Mouse (Mus musculus): ENCODE measurements around the gene Ugt2b1. TPM values are rescaled to one million over a fixed set of nuclear protein-coding genes. Genes with fewer than 3 reads are reported as not detected.
"Not testable (repeated sequence)": the region's sequence is repeated elsewhere in the genome, so short reads cannot be mapped to it uniquely, and the experiment has no call there.

The Ugt2b1 gene
- not detected in 2 replicates for polyA plus RNA-seq (2016; fragmentation: Nextera tagmentation; extraction: Ambion mirVana)

DNA sequence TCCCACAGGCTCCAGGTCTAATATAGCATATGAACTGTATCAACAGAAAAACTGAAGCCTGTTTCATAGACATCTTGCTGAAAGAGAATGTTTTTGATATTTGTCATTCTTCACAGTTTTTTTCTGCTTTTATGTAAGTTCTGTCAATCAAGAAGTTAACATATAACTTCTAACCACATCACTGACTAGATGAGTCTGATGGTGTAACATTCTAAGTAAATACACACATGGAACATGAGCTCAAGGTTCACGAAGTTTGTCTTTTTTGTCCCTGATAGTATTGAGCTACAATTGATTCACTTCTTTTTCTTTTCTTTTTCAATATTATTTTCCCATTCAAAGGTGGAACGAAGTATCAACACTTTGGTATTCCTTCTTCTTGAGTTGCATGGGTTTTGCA, at the start of gene Ugt2b1:
TSS of gene Ugt2b1 (minus strand) at position 105 of the 400 bp plus-strand sequence.
- no peak for DNase-seq (ENCODE audit: low spot score)
- WGBS = 72% methylated on average over 2 of the region's 2 CpGs
- H3K4me1 ChIP-seq = no peaks in the 10 kb centered on the region
- no peaks in the 10 kb centered on the region for H3K27me3 ChIP-seq (ENCODE audit: insufficient read depth, poor library complexity, severe bottlenecking)
- H3K4me3 ChIP-seq = no peak within 1 kb of the TSS
- no peaks in the 10 kb centered on the region for H3K9me3 ChIP-seq
- H3K36me3 ChIP-seq = no peaks in the 10 kb centered on the region
- no peak within 1 kb of the TSS for H3K27ac ChIP-seq

- not testable (repeated sequence) for DNase-seq (ENCODE audit: low spot score); H3K27ac ChIP-seq; H3K9me3 ChIP-seq; H3K27me3 ChIP-seq (ENCODE audit: insufficient read depth, poor library complexity, severe bottlenecking); H3K4me1 ChIP-seq; H3K36me3 ChIP-seq; H3K4me3 ChIP-seq
- WGBS = 87% methylated on average over 5 of the region's 5 CpGs
Observed at GRCm38 (mm10) chr5:86967271-86967670, 40.9 kb upstream of the Ugt2b1 start.

- H3K27ac ChIP-seq; H3K4me3 ChIP-seq; DNase-seq (ENCODE audit: low spot score); H3K36me3 ChIP-seq; H3K4me1 ChIP-seq; H3K27me3 ChIP-seq (ENCODE audit: insufficient read depth, poor library complexity, severe bottlenecking); H3K9me3 ChIP-seq: not testable (repeated sequence)
- 69% methylated on average over 1 of the region's 1 CpGs for WGBS
Observed at GRCm38 (mm10) chr5:86962849-86963248, 36.5 kb upstream of the Ugt2b1 start.

- H3K27me3 ChIP-seq (ENCODE audit: insufficient read depth, poor library complexity, severe bottlenecking) = no peaks in the 10 kb centered on the region
- DNase-seq (ENCODE audit: low spot score) = no peak
- no peaks in the 10 kb centered on the region for H3K4me1 ChIP-seq
- 73% methylated on average over 3 of the region's 3 CpGs for WGBS
- H3K36me3 ChIP-seq = no peaks in the 10 kb centered on the region
- H3K27ac ChIP-seq = no peak overlapping the region
- no peak overlapping the region for H3K4me3 ChIP-seq
- H3K9me3 ChIP-seq = no peaks in the 10 kb centered on the region
Observed at GRCm38 (mm10) chr5:86961587-86962358, 35.4 kb upstream of the Ugt2b1 start.

DNA sequence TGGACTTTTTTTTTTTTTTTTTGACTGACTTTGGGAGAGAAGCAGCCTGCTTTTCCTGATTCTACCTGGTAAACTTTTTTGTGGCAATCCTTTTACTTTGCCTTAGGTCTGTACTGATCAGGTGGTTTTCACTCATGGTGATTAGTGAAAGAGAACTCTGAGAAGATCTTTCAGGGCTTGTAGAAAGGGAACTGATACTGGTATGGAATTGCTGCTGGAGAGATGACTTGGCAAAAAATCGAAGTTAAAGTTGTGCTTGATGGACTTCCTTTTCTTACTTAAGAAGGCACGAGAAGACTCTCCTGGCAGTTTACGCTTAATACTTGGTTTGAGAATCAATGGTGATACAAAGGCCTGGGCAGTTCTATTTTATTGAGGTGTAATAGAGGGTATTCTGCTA, 34.2 kb upstream of the Ugt2b1 start:
- Histone ChIP-seq H3K4me3 (no peak overlapping the region), H3K27me3 (ENCODE audit: insufficient read depth, poor library complexity, severe bottlenecking) (no peaks in the 10 kb centered on the region), H3K9me3 (no peaks in the 10 kb centered on the region), H3K4me1 (no peaks in the 10 kb centered on the region), H3K27ac (no peak overlapping the region), H3K36me3 (no peaks in the 10 kb centered on the region)
- 80% methylated on average over 3 of the region's 3 CpGs for WGBS
- DNase-seq (ENCODE audit: low spot score) = no peak

GRCm38 (mm10) chr5:86942111-86942510, 15.8 kb upstream of the Ugt2b1 start:
- H3K36me3 ChIP-seq = no peaks in the 10 kb centered on the region
- no peak for DNase-seq (ENCODE audit: low spot score)
- no peaks in the 10 kb centered on the region for H3K9me3 ChIP-seq
- no peaks in the 10 kb centered on the region for H3K27me3 ChIP-seq (ENCODE audit: insufficient read depth, poor library complexity, severe bottlenecking)
- no peak overlapping the region for H3K27ac ChIP-seq
- WGBS = 87% methylated on average over 2 of the region's 2 CpGs
- H3K4me3 ChIP-seq = no peak overlapping the region
- H3K4me1 ChIP-seq = no peaks in the 10 kb centered on the region

DNA sequence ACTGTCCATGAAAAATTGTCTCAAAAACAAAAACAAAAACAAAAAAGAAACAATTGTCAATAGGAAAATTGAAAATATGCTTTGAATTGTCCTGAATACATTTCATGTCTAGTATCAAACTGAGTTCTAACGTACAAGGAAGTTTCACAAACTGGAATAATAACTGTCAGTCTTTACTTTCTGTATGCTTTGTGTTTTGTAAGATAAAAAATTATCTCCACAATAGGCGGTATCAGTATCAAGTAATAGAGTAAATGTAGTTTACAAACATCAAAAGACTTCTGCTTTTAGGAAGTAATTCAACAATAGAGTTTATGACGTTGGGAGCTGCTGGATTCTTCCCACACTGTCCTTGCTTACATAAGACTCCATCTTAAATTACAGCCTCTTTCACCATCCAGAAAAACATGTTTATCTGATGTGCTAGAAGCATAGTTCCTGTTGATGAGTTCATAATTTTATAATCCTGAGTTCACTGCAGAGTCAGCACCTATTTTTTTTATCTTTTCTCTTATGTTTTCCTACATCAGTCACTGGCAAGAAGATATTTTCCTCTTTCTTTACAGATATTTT, 5.6 kb downstream of the Ugt2b1 start:
- no peaks in the 10 kb centered on the region for H3K9me3 ChIP-seq
- no peaks in the 10 kb centered on the region for H3K27me3 ChIP-seq (ENCODE audit: insufficient read depth, poor library complexity, severe bottlenecking)
- WGBS = 67% methylated on average over 3 of the region's 3 CpGs
- H3K4me3 ChIP-seq = no peak overlapping the region
- H3K27ac ChIP-seq = no peak overlapping the region
- H3K36me3 ChIP-seq = no peaks in the 10 kb centered on the region
- H3K4me1 ChIP-seq = no peaks in the 10 kb centered on the region
- no peak for DNase-seq (ENCODE audit: low spot score)

GRCm38 (mm10) chr5:86911357-86912099, 14.8 kb downstream of the Ugt2b1 start:
- Histone ChIP-seq H3K36me3 (no peaks in the 10 kb centered on the region), H3K9me3 (no peaks in the 10 kb centered on the region), H3K4me1 (no peaks in the 10 kb centered on the region), H3K27me3 (ENCODE audit: insufficient read depth, poor library complexity, severe bottlenecking) (no peaks in the 10 kb centered on the region), H3K27ac (no peak overlapping the region), H3K4me3 (no peak overlapping the region)
- no peak for DNase-seq (ENCODE audit: low spot score)
- WGBS = 82% methylated on average over 3 of the region's 3 CpGs

DNA sequence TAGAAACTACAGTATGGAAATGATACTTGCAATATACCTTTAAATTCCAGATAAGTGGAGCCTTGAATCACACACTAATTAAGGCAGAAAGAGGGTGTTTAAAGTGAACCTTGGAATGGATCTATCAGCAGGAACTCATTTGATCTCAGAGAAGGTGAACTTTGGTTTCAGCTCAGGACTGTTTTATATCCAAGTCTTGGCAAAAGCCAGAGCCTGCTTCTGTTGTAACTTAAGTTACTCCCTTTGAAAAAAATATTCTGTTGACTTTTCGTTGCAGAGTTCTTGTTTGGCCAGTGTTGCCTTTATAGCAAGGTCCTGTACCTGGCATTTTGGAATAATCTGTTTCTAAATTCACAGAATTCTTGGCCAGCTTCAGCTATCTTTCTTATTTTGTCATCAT, 15.6 kb downstream of the Ugt2b1 start:
- Histone ChIP-seq H3K27me3 (ENCODE audit: insufficient read depth, poor library complexity, severe bottlenecking) (no peaks in the 10 kb centered on the region), H3K4me1 (no peaks in the 10 kb centered on the region), H3K4me3 (no peak overlapping the region), H3K27ac (no peak overlapping the region), H3K9me3 (no peaks in the 10 kb centered on the region), H3K36me3 (no peaks in the 10 kb centered on the region)
- WGBS = 73% methylated on average over 1 of the region's 1 CpGs
- DNase-seq (ENCODE audit: low spot score) = no peak

- Histone ChIP-seq H3K27ac (no peak within 1 kb of the TSS), H3K36me3 (no peaks in the 10 kb centered on the region), H3K4me1 (no peaks in the 10 kb centered on the region), H3K9me3 (no peaks in the 10 kb centered on the region), H3K4me3 (no peak within 1 kb of the TSS), H3K27me3 (ENCODE audit: insufficient read depth, poor library complexity, severe bottlenecking) (no peaks in the 10 kb centered on the region)
- DNase-seq (ENCODE audit: low spot score) = no peak
- 63% methylated on average over 1 of the region's 1 CpGs for WGBS
Observed at GRCm38 (mm10) chr5:86906758-86907157, 19.6 kb downstream of the Ugt2b1 start, which contains the start of gene Ugt2b34. TSS of gene Ugt2b34 (minus strand) at chr5:86906937.

- Histone ChIP-seq H3K4me1 (no peaks in the 10 kb centered on the region), H3K36me3 (no peaks in the 10 kb centered on the region), H3K4me3 (no peak overlapping the region), H3K27me3 (ENCODE audit: insufficient read depth, poor library complexity, severe bottlenecking) (no peaks in the 10 kb centered on the region), H3K27ac (no peak overlapping the region), H3K9me3 (no peaks in the 10 kb centered on the region)
- no peak for DNase-seq (ENCODE audit: low spot score)
- WGBS = 80% methylated on average over 1 of the region's 1 CpGs
Observed at GRCm38 (mm10) chr5:86889933-86890332, 36.4 kb downstream of the Ugt2b1 start.

GRCm38 (mm10) chr5:86888420-86888819, 37.9 kb downstream of the Ugt2b1 start:
- Histone ChIP-seq H3K4me1 (no peaks in the 10 kb centered on the region), H3K4me3 (no peak overlapping the region), H3K9me3 (no peaks in the 10 kb centered on the region), H3K27ac (no peak overlapping the region), H3K36me3 (no peaks in the 10 kb centered on the region), H3K27me3 (ENCODE audit: insufficient read depth, poor library complexity, severe bottlenecking) (no peaks in the 10 kb centered on the region)
- no peak for DNase-seq (ENCODE audit: low spot score)
- WGBS = 82% methylated on average over 1 of the region's 1 CpGs

DNA sequence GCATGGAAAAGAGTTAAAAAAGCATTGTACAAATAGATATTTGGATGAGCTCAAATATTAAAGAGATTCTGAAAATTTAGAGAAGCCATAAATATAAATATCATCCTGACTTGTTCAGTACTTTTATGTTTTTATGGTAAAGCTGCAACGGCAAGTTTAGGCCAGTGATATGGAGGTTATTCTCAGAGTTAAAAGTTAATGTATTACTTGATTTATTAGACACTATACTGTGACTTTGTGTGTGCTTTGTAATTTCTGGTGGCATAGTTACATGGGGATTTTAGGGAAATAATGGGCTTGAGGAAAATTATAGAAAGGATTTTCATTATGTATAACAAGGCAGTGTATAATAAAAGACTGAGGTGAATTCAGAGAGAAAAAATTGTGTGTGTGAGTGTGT, 39.2 kb downstream of the Ugt2b1 start:
- Histone ChIP-seq H3K9me3 (no peaks in the 10 kb centered on the region), H3K27me3 (ENCODE audit: insufficient read depth, poor library complexity, severe bottlenecking) (no peaks in the 10 kb centered on the region), H3K4me1 (no peaks in the 10 kb centered on the region), H3K4me3 (no peak overlapping the region), H3K27ac (no peak overlapping the region), H3K36me3 (no peaks in the 10 kb centered on the region)
- DNase-seq (ENCODE audit: low spot score) = no peak
- WGBS = 89% methylated on average over 1 of the region's 1 CpGs
